Mouse (Mus musculus) ES-E14 (cell line): ENCODE measurements around the gene Mme.

ENCODE experiments used
- CHD2 ChIP-seq: IDR thresholded peaks from 2 replicates; pipeline ENCODE4 v1.6.1; 2014; ENCODE audit warnings: mild to moderate bottlenecking, low read depth, low read length, inconsistent platforms
- HCFC1 ChIP-seq: IDR thresholded peaks from 2 replicates; pipeline ENCODE4 v1.6.1; 2012; ENCODE audit warnings: low read length, inconsistent platforms, borderline replicate concordance; ENCODE audit not compliant: insufficient read depth
- MAFK ChIP-seq: IDR thresholded peaks from 2 replicates; pipeline ENCODE4 v1.6.1; 2014; ENCODE audit warnings: mild to moderate bottlenecking, low read depth, low read length, inconsistent platforms; ENCODE audit not compliant: insufficient read depth
- ZC3H11A ChIP-seq: IDR thresholded peaks from 2 replicates; pipeline ENCODE4 v1.6.1; 2012; ENCODE audit warnings: low read depth, mild to moderate bottlenecking, inconsistent platforms, low read length, borderline replicate concordance
- ZNF384 ChIP-seq: IDR thresholded peaks from 2 replicates; pipeline ENCODE4 v1.6.1; 2012; ENCODE audit warnings: low read depth, low read length, inconsistent platforms

- TF ChIP-seq CHD2 (no peak), HCFC1 (no peak), MAFK (no peak), ZC3H11A (0 out of 2 replicates have a peak, but pooled peaks have one; percentile 5), ZNF384 (no peak)
Measured at GRCm38 (mm10) chr3:63297787-63298186, 56.5 kb downstream of the Mme start.
